Mouse (Mus musculus): ENCODE data around the gene Olfr319. TPM values are rescaled to one million over a fixed set of nuclear protein-coding genes. Genes with fewer than 3 reads are reported as not detected.
"Not testable (repeated sequence)": the region's sequence is repeated elsewhere in the genome, so short reads cannot be mapped to it uniquely, and the experiment has no call there.

The Olfr319 gene
- not detected for total RNA-seq (2021)
- long read RNA-seq, experiment 1: 0 reads
- long read RNA-seq, experiment 2: 0 reads

DNA sequence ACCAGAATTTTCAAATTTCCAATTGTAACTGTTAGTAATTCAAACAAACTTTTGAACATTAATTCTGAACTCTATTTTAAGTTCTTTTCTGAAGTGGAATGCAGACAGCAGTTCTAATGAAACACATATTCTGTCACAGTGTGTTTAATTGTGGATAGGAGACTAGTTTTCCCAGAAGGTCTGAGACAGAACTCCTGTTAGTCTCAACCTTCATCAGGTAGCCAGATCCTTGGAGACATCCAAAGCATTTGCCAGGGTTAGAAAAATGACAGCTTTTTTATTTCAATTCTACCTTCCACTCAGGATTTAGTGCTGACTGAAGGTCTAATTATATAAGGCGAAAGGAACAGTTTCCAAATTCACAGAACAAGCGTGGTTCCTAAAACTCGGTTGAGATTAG is at the start of gene Olfr319:
Gene Olfr319, plus strand, starts transcription at position 301 of the 400 bp plus-strand sequence.
- intact Hi-C loops (cut with DNase I): no loop called here
- DNase-seq (ENCODE audit: low spot score in 2 of 2): no peak

GRCm38 (mm10) chr11:58655151-58655550 is 43.8 kb upstream of the Olfr319 start:
- intact Hi-C loops (cut with DNase I): no loop called here
- DNase-seq (ENCODE audit: low spot score in 2 of 2): no peak

DNA sequence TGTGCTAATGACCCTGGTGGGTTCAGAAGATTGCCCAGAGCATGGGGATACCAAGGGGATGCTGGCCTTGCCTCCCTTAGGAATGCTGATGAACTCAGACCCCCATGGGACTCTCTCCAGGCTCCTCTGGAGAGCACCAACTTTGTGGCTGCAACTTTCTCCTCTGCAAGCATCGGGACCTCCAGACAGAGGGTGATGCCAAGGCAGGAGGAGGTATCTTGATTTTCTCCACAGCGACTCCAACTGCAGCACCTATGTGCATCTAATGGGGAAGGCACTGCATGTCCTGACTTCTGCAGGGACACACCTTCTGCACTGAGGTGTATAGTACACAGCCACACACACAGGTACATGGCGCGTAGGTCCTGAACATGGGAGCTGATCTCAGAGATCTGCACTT is 40.4 kb upstream of the Olfr319 start, which contains the start of gene Olfr322:
Gene Olfr322, plus strand, starts transcription at position 187 of the 400 bp plus-strand sequence.
- DNase-seq (ENCODE audit: low spot score in 2 of 2): no peak
- intact Hi-C loops (cut with DNase I): no loop called here

GRCm38 (mm10) chr11:58669252-58669651 is 29.7 kb upstream of the Olfr319 start:
- intact Hi-C loops (cut with DNase I): no loop called here

DNA sequence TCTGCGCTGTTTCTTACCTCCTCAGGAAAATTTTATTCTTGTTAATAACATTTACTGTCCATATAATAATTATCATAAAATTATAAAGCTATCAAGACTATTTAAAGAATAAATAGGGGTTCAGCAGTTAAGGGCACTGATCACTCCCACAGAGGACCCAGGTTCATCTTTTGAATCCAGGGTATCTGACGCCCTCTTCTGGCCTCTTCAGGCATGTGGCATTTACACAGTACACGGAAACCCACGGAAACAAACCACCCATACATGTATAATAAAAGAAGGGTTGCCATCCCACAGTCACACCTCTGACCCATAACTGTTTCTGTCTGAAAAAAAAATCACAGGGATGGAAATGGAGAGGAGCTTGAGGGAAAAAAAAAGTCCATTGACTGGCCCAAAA is 27.1 kb upstream of the Olfr319 start:
- no peak for DNase-seq (ENCODE audit: low spot score in 2 of 2)
- intact Hi-C loops (cut with DNase I): no loop called here

More at GRCm38 (mm10) chr11:58669252-58669651, 29.7 kb upstream of the Olfr319 start:
- no peak for DNase-seq (ENCODE audit: low spot score in 2 of 2)

DNA sequence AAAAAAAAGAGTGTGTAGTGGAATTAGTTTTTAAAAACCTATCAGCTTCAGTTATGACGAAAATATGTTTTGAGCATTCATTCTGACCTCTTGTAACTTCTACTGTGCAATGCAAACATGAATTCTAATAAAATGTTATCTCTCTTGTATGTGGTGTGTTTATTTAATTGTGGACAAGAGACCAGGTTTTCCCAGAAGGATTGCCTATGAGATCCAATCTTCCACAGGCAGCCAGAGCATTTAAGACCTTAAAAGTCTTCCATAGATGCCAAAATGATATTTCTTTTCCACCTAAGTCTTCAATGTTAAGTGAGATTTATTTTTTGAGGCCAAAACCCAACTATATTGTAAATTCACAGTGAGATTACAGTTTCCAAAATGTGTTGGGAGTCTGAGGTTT is 18.2 kb upstream of the Olfr319 start, which contains the start of gene Olfr320:
Gene Olfr320, plus strand, starts transcription at position 301 of the 400 bp plus-strand sequence.
- intact Hi-C loops (cut with DNase I): no loop called here
- no peak for DNase-seq (ENCODE audit: low spot score in 2 of 2)

DNA sequence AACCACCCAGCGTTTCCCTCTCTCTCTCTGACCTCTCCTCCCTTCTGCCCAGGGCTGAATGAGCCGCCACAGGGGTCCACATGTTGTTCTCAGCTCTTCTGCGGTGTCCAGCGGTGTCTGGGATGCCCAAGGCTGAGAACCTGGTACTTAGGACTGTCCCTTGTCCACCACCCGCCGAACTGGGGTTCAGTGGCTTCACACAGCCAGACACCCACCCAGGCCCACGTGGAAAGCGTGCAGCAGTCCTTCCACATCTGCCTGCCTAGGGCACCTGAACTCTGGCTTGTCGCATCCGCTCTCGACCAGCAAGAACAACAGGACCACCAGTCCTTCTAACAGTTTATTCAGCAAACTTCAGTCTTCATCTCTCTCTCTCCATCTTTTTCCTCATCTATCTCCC is 10.1 kb downstream of the Olfr319 start:
- intact Hi-C loops (cut with DNase I): no loop called here

DNA sequence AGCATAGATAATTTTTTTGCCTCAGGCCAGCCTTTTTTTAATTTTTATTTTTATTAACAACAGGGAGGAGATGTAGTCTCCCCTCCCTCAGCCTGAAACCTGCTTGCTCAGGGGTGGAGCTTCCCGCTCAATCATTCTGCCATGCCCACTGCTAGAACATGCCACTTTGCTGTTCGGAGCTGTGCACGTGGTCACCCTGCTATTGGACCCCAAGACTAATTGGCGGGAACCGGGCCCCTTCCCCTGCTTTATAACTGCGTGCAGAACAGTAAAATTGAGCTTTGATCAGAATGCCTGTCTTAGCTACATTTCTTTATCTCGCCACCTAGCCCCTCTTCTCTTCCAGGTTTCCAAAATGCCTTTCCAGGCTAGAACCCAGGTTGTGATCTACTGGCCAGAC is 18.8 kb downstream of the Olfr319 start:
- intact Hi-C loops (cut with DNase I): not testable (repeated sequence)

More for the DNA sequence above, 10.1 kb downstream of the Olfr319 start:
- no peak for DNase-seq (ENCODE audit: low spot score in 2 of 2)

DNA sequence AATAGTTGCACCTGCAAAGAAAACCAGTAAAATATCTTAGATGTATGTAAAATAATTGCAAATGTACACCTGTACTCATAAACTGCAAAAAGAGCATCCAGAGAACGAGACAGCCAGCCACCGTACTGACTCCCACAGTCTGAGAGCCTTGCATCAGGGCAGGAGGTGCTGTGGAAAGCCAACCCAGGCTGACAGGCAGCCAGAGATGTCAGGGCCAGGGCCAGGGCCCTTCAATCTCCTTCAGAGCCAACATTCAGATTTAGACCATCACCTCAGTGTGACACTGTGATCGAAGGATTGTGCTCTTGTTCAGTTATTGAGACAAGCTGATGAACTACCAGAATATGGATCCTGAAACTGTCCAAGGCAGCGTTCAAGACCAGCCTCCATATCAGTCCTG is 20.7 kb downstream of the Olfr319 start:
- no peak for DNase-seq (ENCODE audit: low spot score in 2 of 2)
- intact Hi-C loops (cut with DNase I): no loop called here

More for the DNA sequence above, 18.8 kb downstream of the Olfr319 start:
- not testable (repeated sequence) for DNase-seq (ENCODE audit: low spot score in 2 of 2)

DNA sequence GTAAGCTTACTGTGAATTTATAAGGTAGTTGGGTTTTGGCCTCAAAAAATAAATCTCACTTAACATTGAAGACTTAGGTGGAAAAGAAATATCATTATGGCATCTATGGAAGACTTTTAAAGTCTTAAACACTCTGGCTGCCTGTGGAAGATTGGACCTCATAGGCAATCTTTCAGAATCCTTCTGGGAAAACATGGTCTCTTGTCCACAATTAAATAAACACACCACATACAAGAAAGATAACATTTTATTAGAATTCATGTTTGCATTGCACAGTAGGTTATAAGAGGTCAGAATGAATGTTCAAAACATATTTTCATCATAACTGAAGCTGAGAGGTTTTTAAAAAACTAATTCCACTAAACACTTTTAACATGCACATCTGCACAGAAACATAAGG is 25.0 kb downstream of the Olfr319 start, which contains the start of gene Olfr318:
Gene Olfr318, minus strand, starts transcription at position 101 of the 400 bp plus-strand sequence.
- intact Hi-C loops (cut with DNase I): no loop called here
- no peak for DNase-seq (ENCODE audit: low spot score in 2 of 2)

- intact Hi-C loops (cut with DNase I): not testable (repeated sequence)
Observed at GRCm38 (mm10) chr11:58727896-58728650, 29.1 kb downstream of the Olfr319 start.

GRCm38 (mm10) chr11:58733372-58733771 is 34.4 kb downstream of the Olfr319 start:
- intact Hi-C loops (cut with DNase I): no loop called here
- peak; percentile 53 to 79 for DNase-seq (ENCODE audit: low spot score in 2 of 2)

More at GRCm38 (mm10) chr11:58727896-58728650, 29.1 kb downstream of the Olfr319 start:
- DNase-seq (ENCODE audit: low spot score in 2 of 2): not testable (repeated sequence)

GRCm38 (mm10) chr11:58738792-58739262 is 39.9 kb downstream of the Olfr319 start, which contains the start of gene Olfr317:
Gene Olfr317, minus strand, starts transcription at chr11:58739212.
- intact Hi-C loops (cut with DNase I): no loop called here
- DNase-seq (ENCODE audit: low spot score in 2 of 2): no peak

GRCm38 (mm10) chr11:58751096-58751495 is 52.1 kb downstream of the Olfr319 start:
- intact Hi-C loops (cut with DNase I): not testable (repeated sequence)

GRCm38 (mm10) chr11:58752434-58752833 is 53.5 kb downstream of the Olfr319 start, which contains the start of gene Olfr316:
Gene Olfr316, plus strand, starts transcription at chr11:58752734.
- intact Hi-C loops (cut with DNase I): no loop called here
- DNase-seq (ENCODE audit: low spot score in 2 of 2): no peak

More at GRCm38 (mm10) chr11:58751096-58751495, 52.1 kb downstream of the Olfr319 start:
- peak; percentile 42 to 84 for DNase-seq (ENCODE audit: low spot score in 2 of 2)

Other genes with a start within 250 kb of the Olfr319 start
- not detected for gene Lypd9, start 246.2 kb upstream of the Olfr319 start, total RNA-seq (2021)
- not detected for gene Olfr30, start 236.9 kb upstream of the Olfr319 start, total RNA-seq (2021)
- not detected for gene Olfr332, start 206.6 kb upstream of the Olfr319 start, total RNA-seq (2021)
- gene Olfr331, start 196.6 kb upstream of the Olfr319 start, total RNA-seq (2021): not detected
- gene Olfr330, start 164.3 kb upstream of the Olfr319 start, total RNA-seq (2021): not detected
- gene Olfr329-ps, start 152.7 kb upstream of the Olfr319 start, total RNA-seq (2021): not detected
- gene Olfr328, start 143.5 kb upstream of the Olfr319 start, total RNA-seq (2021): under 1 TPM; 0.11 TPM
- gene Olfr224, start 128.6 kb upstream of the Olfr319 start, total RNA-seq (2021): not detected
- gene Olfr325, start 121.4 kb upstream of the Olfr319 start, total RNA-seq (2021): not detected
- gene Olfr324, start 104.0 kb upstream of the Olfr319 start, total RNA-seq (2021): not detected
- under 1 TPM in 1 of 2 experiments, not detected in 1; 0.42 TPM for gene 2210407C18Rik, start 83.1 kb upstream of the Olfr319 start, total RNA-seq (2021)
- not detected for gene Olfr323, start 68.7 kb upstream of the Olfr319 start, total RNA-seq (2021)
- gene Trim58, start 58.7 kb upstream of the Olfr319 start, total RNA-seq (2021): under 1 TPM in 1 of 2 experiments, not detected in 1; 0.15 TPM
- not detected for gene Olfr322, start 40.4 kb upstream of the Olfr319 start, total RNA-seq (2021)
- not detected for gene Olfr320, start 18.1 kb upstream of the Olfr319 start, total RNA-seq (2021)
- gene Olfr318, start 24.9 kb downstream of the Olfr319 start, total RNA-seq (2021): under 1 TPM in 1 of 2 experiments, not detected in 1; 0.13 TPM
- under 1 TPM in 1 of 2 experiments, not detected in 1; 0.15 TPM for gene Olfr317, start 40.0 kb downstream of the Olfr319 start, total RNA-seq (2021)
- under 1 TPM; 0.13 to 0.42 TPM for gene Olfr316, start 53.6 kb downstream of the Olfr319 start, total RNA-seq (2021)
- gene Olfr315, start 74.0 kb downstream of the Olfr319 start, total RNA-seq (2021): not detected
- gene Olfr314, start 83.8 kb downstream of the Olfr319 start, total RNA-seq (2021): not detected
- gene Fam183b, start 102.8 kb downstream of the Olfr319 start, total RNA-seq (2021): 1 to 10 TPM in 1 of 2 experiments, under 1 TPM in 1; 0.89 to 2.1 TPM
- not detected for gene Olfr313, start 115.8 kb downstream of the Olfr319 start, total RNA-seq (2021)
- gene Olfr312, start 130.1 kb downstream of the Olfr319 start, total RNA-seq (2021): not detected
- not detected for gene Olfr311, start 140.1 kb downstream of the Olfr319 start, total RNA-seq (2021)
- 10 to 100 TPM; 16.7 TPM for gene Gm12258, start 148.0 kb downstream of the Olfr319 start, total RNA-seq (2021)
- 1 to 10 TPM; 9.3 TPM for gene 2810021J22Rik, start 168.1 kb downstream of the Olfr319 start, total RNA-seq (2021)
- gene Zfp39, start 205.1 kb downstream of the Olfr319 start, total RNA-seq (2021): 1 to 10 TPM; 8.7 to 9.0 TPM
- not detected for gene Btnl10, start 218.7 kb downstream of the Olfr319 start, total RNA-seq (2021)
- gene Rnf187, start 239.8 kb downstream of the Olfr319 start, total RNA-seq (2021): 100 to 1,000 TPM; 493 to 512 TPM
- gene Hist3h2ba, start 249.8 kb downstream of the Olfr319 start, total RNA-seq (2021): 100 to 1,000 TPM; 119 to 135 TPM

All from left cerebral cortex, postnatal 14 days (tissue).